Mouse (Mus musculus): ENCODE measurements at regions not wholly inside any gene's neighbourhood (a gene's known extent, or its start where the extent isn't known, plus 50 kb on each side); places are given as distances from the start of the nearest gene placed in this dataset.
A peak's percentile ranks its signal among the peaks of the same experiment; 100 is the strongest.
"Not testable (repeated sequence)": the region's sequence is repeated elsewhere in the genome, so short reads cannot be mapped to it uniquely, and the experiment has no call there.

GRCm38 (mm10) chr10:52529661-52530060, 112.3 kb downstream of the Nus1 start:
- DNase-seq (ENCODE audit: low read depth, low spot score): not testable (repeated sequence)

- no peak for DNase-seq (ENCODE audit: low read depth, low spot score)
These were observed 113.5 kb downstream of the Nus1 start for GRCm38 (mm10) chr10:52530846-52531245.

DNA sequence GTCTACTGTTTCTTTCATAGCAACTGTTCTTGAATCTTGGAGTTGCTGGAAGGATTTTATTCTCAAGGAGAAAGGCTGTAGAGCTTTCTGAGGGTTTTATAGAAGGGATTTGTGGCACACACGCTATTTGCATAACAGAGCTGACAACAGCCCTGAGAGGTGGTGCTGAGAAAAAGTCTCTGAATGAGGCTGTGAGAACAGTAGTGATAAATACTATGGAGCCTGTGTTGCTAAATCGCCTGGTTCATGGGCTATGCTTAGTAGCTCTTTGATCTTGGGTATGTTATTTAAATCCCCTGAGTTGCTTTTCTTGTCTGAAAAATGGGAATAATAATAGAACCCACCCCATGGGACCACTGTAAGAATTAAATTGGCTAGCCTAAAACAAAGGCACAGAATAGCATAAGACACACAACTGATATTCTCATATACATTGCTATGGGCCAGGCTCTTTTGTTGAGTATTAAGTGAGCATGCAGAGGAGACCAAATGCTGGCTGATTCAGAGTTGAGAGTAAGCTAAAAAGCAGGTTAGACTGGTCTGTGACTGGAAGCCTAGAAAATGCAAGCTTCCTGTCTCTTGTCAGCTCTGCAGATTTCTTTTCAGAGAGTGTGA, 116.0 kb downstream of the Nus1 start:
- DNase-seq (ENCODE audit: low read depth, low spot score): no peak

DNA sequence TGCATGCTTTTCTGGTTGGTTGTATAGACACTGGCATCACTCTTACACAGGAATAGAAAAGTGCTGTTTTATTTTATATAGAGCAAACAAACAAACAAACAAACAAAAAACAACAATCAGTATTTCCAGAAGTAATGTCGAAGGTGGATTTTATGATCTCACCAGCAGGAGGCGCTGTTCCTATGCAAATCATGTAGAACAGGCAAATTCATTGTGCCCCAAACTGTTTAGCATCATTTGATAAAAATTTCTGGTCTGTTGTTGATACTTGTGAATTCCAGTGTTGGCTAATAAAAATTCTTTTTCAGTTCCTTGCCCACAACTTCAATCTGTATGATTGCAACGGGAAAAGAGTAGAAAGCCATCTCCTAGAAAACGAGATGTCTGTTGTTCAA, 116.5 kb downstream of the Nus1 start:
- DNase-seq (ENCODE audit: low read depth, low spot score): peak; percentile 24

- DNase-seq (ENCODE audit: low read depth, low spot score): no peak
These were observed 128.2 kb downstream of the Nus1 start for GRCm38 (mm10) chr10:52545566-52545965.

DNA sequence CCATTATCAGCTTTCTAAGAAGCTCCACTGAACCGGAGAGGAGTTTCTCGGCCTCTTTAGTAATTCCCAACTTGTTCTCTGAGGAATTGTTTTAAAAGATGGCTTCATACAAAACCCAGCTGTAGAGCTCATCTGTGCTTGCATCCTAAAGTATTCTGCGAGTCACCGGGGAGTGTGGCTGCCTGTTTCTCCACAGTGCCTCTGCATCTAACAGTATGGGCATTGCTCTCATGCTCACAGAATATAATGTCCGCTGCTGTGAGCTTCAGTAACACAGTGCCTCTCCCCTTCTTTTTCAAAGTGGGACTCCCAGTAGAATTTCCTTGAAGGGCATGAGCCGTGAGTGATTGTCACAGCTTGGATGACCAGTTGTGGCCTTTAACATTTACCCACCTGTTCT, 113.0 kb upstream of the Slc35f1 start:
- no peak for DNase-seq (ENCODE audit: low read depth, low spot score)

GRCm38 (mm10) chr10:52577795-52578194, 112.5 kb upstream of the Slc35f1 start:
- no peak for DNase-seq (ENCODE audit: low read depth, low spot score)

DNA sequence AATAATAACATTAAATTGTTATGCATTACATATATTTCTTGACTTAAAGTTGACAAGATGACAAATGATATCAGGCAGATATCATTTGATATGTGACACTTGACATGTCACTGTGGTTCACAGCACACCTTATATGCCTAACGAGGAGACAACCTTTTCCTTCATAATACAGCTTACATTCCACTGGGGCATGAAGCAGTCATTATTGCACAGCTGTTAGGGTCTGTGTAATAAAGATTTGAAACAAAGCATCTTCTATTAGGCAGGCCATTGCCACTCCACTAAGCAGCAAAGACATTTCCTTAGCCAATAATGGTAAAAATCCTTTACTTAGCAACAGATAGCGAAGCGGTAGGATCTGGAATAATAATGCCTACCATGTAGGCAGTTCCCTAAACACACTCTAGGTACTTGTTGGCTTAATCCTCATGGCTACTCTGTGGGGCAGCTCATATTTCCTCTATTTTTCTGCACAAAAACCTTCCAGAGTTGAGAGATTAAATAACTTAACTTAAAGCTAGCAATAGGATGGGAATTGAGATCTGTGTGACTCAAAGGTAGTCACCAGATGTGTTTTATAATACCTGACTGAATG, 112.0 kb upstream of the Slc35f1 start:
- no peak for DNase-seq (ENCODE audit: low read depth, low spot score)

GRCm38 (mm10) chr10:52593780-52594179, 96.6 kb upstream of the Slc35f1 start:
- DNase-seq (ENCODE audit: low read depth, low spot score): no peak

Data from brain, embryonic 18.5 days (tissue).